Mouse (Mus musculus): Measurements from ENCODE around the gene Tmem186. TPM values are rescaled to one million over a fixed set of nuclear protein-coding genes. Genes with fewer than 3 reads are reported as not detected.

The Tmem186 gene
- polyA plus RNA-seq, 1 experiment = 17.1 TPM

DNA sequence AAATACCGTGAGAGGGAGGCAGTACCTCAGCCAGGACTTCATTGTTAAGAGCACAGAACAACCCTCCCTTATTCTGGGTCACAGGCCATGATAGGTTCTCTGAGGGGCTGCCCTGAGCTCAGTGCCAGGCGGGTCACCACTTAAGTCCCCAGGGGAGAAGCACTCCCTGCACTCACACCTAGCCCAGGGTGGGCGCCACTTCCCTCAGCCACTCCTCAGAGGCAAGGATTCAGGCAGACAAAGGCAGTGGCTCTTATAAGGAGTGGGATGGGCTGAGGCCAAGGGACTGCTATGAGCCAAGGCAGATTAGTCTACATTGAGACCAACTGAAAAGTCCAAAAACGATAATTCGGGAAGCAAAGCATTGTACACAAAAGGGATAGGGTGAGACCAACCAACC, 27.9 kb upstream of the Tmem186 start:
- TF ChIP-seq EP300 (IDR thresholded peaks at IDR 0.05; ENCODE audit: insufficient read depth, low read depth, low read length) (no peak), POLR2A (IDR thresholded peaks at IDR 0.05; ENCODE audit: insufficient read depth, low read length) (no peak), CTCF (IDR thresholded peaks at IDR 0.05; ENCODE audit: low read depth, low read length) (no peak)
- no peaks in the 10 kb centered on the region for H3K27me3 ChIP-seq (ENCODE audit: control insufficient read depth, insufficient read depth, low read length, poor library complexity, severe bottlenecking)
- H3K9me3 ChIP-seq (replicated peaks; ENCODE audit: control insufficient read depth, insufficient read depth, low read length, poor library complexity, severe bottlenecking) = no peaks in the 10 kb centered on the region
- no peaks in the 10 kb centered on the region for H3K36me3 ChIP-seq (ENCODE audit: control insufficient read depth, insufficient read depth, low read length, poor library complexity, severe bottlenecking)
- H3K4me3 ChIP-seq (ENCODE audit: low read depth, low read length) = no peak overlapping the region
- no peak overlapping the region for H3K27ac ChIP-seq (ENCODE audit: insufficient read depth, low read length)
- H3K9ac ChIP-seq (ENCODE audit: low read depth, poor library complexity, severe bottlenecking) = no peak overlapping the region
- H3K4me1 ChIP-seq (ENCODE audit: control insufficient read depth, insufficient read depth, low read length) = peaks cover 16% of the 10 kb centered on the region

DNA sequence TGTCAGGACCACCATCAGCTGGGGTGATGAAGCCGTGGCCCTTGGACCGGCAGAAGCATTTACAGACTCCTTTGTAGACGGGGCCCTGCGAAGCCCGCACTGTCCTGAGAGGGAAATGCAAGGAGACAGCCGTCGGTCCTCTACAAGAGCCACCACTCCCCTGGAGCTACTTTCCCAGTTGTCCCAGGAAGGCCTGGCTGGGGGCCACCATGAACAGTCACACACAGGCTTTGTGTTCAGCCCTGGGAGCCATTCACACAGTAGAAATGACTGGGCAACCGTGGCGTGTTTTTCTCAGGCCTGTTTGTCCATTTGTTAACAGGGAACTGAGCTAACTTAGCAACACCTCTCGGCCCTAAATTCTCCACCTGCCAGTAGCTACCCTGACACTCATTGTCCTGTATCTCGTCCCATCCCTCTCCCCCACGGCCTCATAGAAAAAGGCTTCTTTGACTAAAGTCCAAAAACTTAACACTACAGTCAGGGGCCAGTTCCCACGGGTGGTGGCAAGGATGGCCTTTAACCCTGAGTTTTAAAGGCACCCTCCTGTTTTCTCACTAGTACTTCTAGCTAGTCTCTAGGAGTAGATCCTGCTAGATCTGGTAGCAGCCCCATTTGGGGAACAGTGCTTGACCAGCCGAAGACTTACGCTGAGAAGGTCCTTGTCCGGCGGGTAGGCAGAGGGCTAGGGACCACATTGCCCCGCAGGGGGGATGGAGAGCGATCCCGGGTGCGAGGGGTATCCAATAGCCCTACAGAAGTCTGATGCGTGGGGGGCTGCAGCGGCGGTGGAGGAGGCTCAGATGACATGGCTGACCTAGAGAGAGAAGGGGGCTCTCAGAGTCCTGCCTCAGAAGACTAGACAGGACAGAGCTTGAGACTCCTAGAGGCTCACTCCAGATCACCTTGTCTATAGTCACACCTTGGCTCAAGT, 26.4 kb upstream of the Tmem186 start:
- Histone ChIP-seq H3K9me3 (replicated peaks; ENCODE audit: control insufficient read depth, insufficient read depth, low read length, poor library complexity, severe bottlenecking) (no peaks in the 10 kb centered on the region), H3K27ac (ENCODE audit: insufficient read depth, low read length) (no peak overlapping the region), H3K9ac (ENCODE audit: low read depth, poor library complexity, severe bottlenecking) (no peak overlapping the region), H3K4me3 (ENCODE audit: low read depth, low read length) (no peak overlapping the region), H3K36me3 (ENCODE audit: control insufficient read depth, insufficient read depth, low read length, poor library complexity, severe bottlenecking) (no peaks in the 10 kb centered on the region; the same call in 1 of the 2 replicates), H3K27me3 (ENCODE audit: control insufficient read depth, insufficient read depth, low read length, poor library complexity, severe bottlenecking) (no peaks in the 10 kb centered on the region), H3K4me1 (ENCODE audit: control insufficient read depth, insufficient read depth, low read length) (peaks cover 9% of the 10 kb centered on the region)
- no peak for TF ChIP-seq EP300 (IDR thresholded peaks at IDR 0.05; ENCODE audit: insufficient read depth, low read depth, low read length)
- TF ChIP-seq CTCF (IDR thresholded peaks at IDR 0.05; ENCODE audit: low read depth, low read length) = no peak
- no peak for TF ChIP-seq POLR2A (IDR thresholded peaks at IDR 0.05; ENCODE audit: insufficient read depth, low read length)

DNA sequence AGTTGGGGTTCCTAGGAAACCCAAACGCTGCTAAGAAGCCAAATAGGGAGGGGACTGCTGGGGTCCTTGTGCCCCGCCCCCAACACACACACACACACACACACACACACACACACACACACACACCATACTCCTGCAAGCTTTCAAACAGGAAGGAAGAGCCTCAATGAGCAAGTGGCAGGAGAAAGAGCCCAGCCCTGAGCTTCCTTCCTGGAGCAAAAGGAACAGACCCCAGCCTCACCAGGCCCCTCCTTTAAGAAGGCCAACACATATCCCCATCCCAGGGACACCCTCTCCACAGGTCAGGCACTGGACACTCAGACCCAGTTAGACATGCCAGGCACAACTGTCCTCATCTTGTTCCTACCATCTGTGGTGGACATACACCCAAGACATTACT, 25.5 kb upstream of the Tmem186 start:
- Histone ChIP-seq H3K9ac (ENCODE audit: low read depth, poor library complexity, severe bottlenecking) (no peak overlapping the region), H3K27me3 (ENCODE audit: control insufficient read depth, insufficient read depth, low read length, poor library complexity, severe bottlenecking) (no peaks in the 10 kb centered on the region), H3K9me3 (replicated peaks; ENCODE audit: control insufficient read depth, insufficient read depth, low read length, poor library complexity, severe bottlenecking) (no peaks in the 10 kb centered on the region), H3K4me3 (ENCODE audit: low read depth, low read length) (no peak overlapping the region), H3K27ac (ENCODE audit: insufficient read depth, low read length) (no peak overlapping the region), H3K36me3 (ENCODE audit: control insufficient read depth, insufficient read depth, low read length, poor library complexity, severe bottlenecking) (no peaks in the 10 kb centered on the region; the same call in 1 of the 2 replicates), H3K4me1 (ENCODE audit: control insufficient read depth, insufficient read depth, low read length) (peaks cover 5% of the 10 kb centered on the region)
- TF ChIP-seq POLR2A (IDR thresholded peaks at IDR 0.05; ENCODE audit: insufficient read depth, low read length) (no peak), EP300 (IDR thresholded peaks at IDR 0.05; ENCODE audit: insufficient read depth, low read depth, low read length) (no peak), CTCF (IDR thresholded peaks at IDR 0.05; ENCODE audit: low read depth, low read length) (no peak)

DNA sequence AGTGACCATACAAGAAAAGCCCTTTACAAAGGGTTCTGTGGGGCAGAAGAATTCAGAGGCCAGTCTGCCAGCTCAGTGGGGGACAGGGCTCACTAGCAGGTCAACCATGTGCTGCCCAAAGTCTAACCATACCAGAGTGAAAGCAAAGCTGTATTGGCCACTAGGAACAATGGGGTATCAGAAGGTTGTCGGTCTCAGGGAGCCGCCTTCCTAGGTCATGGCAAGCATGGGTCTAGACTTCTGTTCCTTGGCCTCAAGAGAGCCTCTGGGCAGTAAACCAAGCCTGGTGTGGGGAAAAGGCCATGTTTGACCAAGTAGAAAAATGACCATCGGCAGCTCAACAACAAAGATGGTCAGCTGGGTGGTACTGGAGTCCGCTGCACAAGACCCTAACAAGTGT, 21.3 kb upstream of the Tmem186 start:
- Histone ChIP-seq H3K9me3 (replicated peaks; ENCODE audit: control insufficient read depth, insufficient read depth, low read length, poor library complexity, severe bottlenecking) (no peaks in the 10 kb centered on the region), H3K36me3 (ENCODE audit: control insufficient read depth, insufficient read depth, low read length, poor library complexity, severe bottlenecking) (no peaks in the 10 kb centered on the region; the same call in 1 of the 2 replicates), H3K4me3 (ENCODE audit: low read depth, low read length) (no peak overlapping the region), H3K27me3 (ENCODE audit: control insufficient read depth, insufficient read depth, low read length, poor library complexity, severe bottlenecking) (no peaks in the 10 kb centered on the region), H3K27ac (ENCODE audit: insufficient read depth, low read length) (no peak overlapping the region), H3K9ac (ENCODE audit: low read depth, poor library complexity, severe bottlenecking) (no peak overlapping the region), H3K4me1 (ENCODE audit: control insufficient read depth, insufficient read depth, low read length) (no peaks in the 10 kb centered on the region)
- TF ChIP-seq POLR2A (IDR thresholded peaks at IDR 0.05; ENCODE audit: insufficient read depth, low read length) (no peak), CTCF (IDR thresholded peaks at IDR 0.05; ENCODE audit: low read depth, low read length) (no peak), EP300 (IDR thresholded peaks at IDR 0.05; ENCODE audit: insufficient read depth, low read depth, low read length) (no peak)

DNA sequence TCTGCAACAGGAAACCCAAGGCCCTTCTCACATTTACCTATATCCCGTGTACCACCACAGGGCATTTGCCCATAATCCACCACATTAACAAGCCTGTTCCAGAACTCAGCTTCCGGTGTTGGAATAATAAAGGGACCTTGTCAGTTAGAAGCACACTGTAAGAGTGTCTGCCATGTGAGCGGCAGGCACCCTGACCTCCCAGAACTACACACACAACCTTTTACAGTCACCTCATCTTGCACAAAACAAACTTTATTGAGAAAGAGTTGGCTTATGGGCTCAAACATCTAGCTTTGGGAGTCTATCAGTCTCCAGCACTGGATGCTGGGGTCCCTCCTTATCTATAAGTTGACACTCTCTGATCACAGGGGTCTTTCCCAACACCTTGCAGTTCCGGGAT, 20.8 kb upstream of the Tmem186 start:
- Histone ChIP-seq H3K4me3 (ENCODE audit: low read depth, low read length) (no peak overlapping the region), H3K9ac (ENCODE audit: low read depth, poor library complexity, severe bottlenecking) (no peak overlapping the region), H3K4me1 (ENCODE audit: control insufficient read depth, insufficient read depth, low read length) (no peaks in the 10 kb centered on the region), H3K36me3 (ENCODE audit: control insufficient read depth, insufficient read depth, low read length, poor library complexity, severe bottlenecking) (no peaks in the 10 kb centered on the region; the same call in 1 of the 2 replicates), H3K27me3 (ENCODE audit: control insufficient read depth, insufficient read depth, low read length, poor library complexity, severe bottlenecking) (no peaks in the 10 kb centered on the region), H3K9me3 (replicated peaks; ENCODE audit: control insufficient read depth, insufficient read depth, low read length, poor library complexity, severe bottlenecking) (no peaks in the 10 kb centered on the region), H3K27ac (ENCODE audit: insufficient read depth, low read length) (no peak overlapping the region)
- no peak for TF ChIP-seq POLR2A (IDR thresholded peaks at IDR 0.05; ENCODE audit: insufficient read depth, low read length)
- TF ChIP-seq EP300 (IDR thresholded peaks at IDR 0.05; ENCODE audit: insufficient read depth, low read depth, low read length) = no peak

DNA sequence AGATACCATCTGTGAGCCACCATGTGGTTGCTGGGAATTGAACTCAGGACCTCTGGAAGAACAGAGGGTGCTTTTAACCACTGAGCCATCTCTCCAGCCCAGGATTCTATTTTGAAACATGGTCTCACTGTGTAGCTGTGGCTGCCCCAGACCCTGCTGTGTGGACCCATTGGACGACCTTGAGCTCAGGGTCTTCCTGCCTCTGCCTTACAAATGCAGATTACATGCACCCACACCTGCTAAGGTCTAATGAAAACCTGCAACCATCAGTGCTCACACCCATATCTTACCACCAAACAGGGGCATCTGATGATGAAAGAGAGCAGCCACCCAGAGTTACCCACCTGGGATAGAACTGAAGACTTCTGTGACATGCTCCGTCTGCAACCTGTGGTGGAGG, 18.7 kb upstream of the Tmem186 start:
- H3K4me1 ChIP-seq (ENCODE audit: control insufficient read depth, insufficient read depth, low read length) = no peaks in the 10 kb centered on the region
- no peaks in the 10 kb centered on the region for H3K27me3 ChIP-seq (ENCODE audit: control insufficient read depth, insufficient read depth, low read length, poor library complexity, severe bottlenecking)
- TF ChIP-seq CTCF (IDR thresholded peaks at IDR 0.05; ENCODE audit: low read depth, low read length) (no peak), POLR2A (IDR thresholded peaks at IDR 0.05; ENCODE audit: insufficient read depth, low read length) (no peak), EP300 (IDR thresholded peaks at IDR 0.05; ENCODE audit: insufficient read depth, low read depth, low read length) (0 out of 2 replicates have a peak, but pooled peaks have one; percentile 15)
- H3K9ac ChIP-seq (ENCODE audit: low read depth, poor library complexity, severe bottlenecking) = no peak overlapping the region
- no peaks in the 10 kb centered on the region; the same call in 1 of the 2 replicates for H3K36me3 ChIP-seq (ENCODE audit: control insufficient read depth, insufficient read depth, low read length, poor library complexity, severe bottlenecking)
- H3K4me3 ChIP-seq (ENCODE audit: low read depth, low read length) = no peak overlapping the region
- H3K27ac ChIP-seq (ENCODE audit: insufficient read depth, low read length) = no peak overlapping the region
- H3K9me3 ChIP-seq (replicated peaks; ENCODE audit: control insufficient read depth, insufficient read depth, low read length, poor library complexity, severe bottlenecking) = no peaks in the 10 kb centered on the region

Data from ES-Bruce4 (cell line).